Mouse (Mus musculus): ENCODE measurements around the gene Lcn4.
A peak's percentile ranks its signal among the peaks of the same experiment; 100 is the strongest.
"Not testable (repeated sequence)": the region's sequence is repeated elsewhere in the genome, so short reads cannot be mapped to it uniquely, and the experiment has no call there.

Gene Lcn4

GRCm38 (mm10) chr2:26671182-26671581 lies at the start of gene Lcn4:
TSS of gene Lcn4 (minus strand) at chr2:26671282.
- DNase-seq (ENCODE audit: low spot score), result no peak

DNA sequence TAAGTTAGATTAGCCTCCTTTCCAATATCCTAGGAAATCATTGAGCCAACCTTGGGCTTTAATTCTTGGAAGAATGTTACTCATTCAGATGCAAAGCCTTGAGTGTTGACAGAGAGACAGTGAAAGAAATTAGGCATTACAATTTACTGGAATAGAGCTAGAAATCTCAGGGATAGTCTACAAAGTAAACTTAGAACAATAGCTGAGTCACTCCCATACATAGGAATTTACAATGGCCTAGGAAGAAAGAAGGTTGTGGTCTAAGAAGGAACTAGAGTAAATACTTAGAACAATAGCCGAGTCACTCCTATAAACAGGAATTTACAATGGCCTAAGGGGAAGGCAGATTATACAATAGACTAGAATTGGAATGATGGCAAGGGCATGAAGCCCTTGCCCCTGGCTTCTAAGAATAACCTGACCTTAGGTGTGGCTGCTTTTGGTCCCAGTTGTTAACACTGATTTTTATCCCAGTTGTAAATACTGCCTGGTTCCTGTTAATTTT lies 15.1 kb upstream of the Lcn4 start:
- DNase-seq (ENCODE audit: low spot score), result no peak

DNA sequence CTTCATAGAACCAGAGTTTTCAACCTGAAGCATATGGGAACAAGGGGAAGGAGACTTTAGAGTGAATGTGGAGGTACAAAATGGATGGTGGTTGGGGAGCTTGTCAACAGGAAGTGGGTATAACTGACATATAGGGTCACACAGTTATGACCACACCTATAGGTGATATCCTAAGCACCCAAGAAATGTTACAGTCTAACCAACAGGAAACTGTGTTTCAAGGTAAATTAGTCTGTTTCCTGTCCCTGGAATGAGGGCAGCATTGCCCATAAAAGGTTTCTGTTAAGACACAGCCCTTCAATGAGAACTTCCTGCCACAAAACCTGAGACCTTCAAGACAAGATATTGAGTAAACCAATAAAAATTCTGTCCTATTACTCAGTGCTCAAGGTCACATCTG lies 2.3 kb downstream of the Lcn4 start:
- DNase-seq (ENCODE audit: low spot score), result no peak

DNA sequence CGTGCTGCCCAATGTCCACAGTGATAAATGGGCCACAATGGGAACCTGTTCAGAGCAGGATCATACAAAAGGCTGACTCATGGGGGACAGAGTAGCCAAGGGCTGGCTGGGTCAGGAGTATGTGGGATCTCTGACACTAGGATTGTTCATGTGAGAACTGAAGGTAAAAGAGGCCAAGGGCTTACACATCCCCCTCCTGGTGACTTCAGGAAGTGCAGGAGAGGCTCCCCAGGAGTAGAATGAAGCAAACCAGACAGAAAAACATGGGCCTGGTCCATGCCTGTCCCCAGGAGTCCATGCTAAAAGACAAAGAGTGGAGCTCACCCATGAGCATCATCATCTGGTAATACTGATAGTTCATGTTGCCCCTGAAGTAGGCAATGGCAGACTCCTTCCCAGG lies 7.5 kb downstream of the Lcn4 start:
- DNase-seq (ENCODE audit: low spot score), result not testable (repeated sequence)

DNA sequence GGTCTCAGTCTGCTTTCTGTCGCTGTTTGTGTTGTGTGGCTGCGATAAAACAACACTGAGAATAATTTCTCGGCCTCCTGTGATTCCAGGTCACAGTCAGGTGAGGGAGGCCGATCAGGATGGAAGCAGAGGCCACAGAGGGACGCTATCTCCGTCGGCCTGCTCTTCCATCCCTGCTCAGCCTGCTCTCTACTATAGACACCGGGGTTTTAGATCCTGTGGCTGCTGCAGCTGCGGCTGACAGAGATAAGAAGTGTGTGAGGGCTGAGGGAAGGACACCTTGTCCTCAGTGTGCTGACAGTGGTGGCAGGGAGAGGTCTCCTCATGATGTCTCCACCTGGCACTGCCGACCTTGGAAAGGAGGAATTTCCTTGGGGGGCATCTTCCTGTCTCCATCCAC lies 8.0 kb downstream of the Lcn4 start:
- DNase-seq (ENCODE audit: low spot score), result no peak

- DNase-seq (ENCODE audit: low spot score), result no peak
These were observed 8.6 kb downstream of the Lcn4 start for GRCm38 (mm10) chr2:26662509-26662882.

DNA sequence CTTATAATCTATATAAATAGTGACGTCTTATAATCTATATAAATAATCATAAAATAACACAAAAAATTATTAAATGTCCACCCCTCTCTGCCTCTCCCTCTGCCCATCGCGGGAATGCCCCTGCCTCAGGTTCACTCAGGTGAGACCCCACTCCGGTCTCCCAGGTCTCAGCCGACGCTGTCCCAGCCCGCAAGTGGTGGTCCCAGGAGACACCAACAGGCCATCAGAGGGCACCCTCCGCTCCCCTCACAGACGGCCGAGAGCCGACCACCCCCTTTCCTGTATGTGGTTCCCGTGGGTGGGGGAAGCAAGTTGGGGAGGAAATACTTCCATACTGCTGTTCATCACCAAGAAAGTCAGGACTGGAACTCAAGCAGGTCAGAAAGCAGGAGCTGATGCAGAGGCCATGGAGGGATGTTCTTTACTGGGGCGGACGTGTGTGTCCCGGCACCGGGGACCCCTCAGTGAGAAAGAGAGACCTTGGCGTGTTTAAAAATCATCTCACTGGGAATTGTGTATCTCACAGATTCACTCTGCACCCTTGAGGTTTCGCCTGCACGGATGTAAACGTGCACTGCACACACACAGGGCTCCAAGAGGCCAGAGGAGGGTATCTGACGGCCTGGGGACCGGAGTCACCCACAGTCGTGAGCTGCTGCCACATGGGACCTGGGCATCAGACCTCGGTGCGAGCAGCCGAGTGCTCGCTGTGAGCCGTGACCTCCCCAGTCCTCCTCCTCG lies 9.1 kb downstream of the Lcn4 start:
- DNase-seq (ENCODE audit: low spot score), result no peak

DNA sequence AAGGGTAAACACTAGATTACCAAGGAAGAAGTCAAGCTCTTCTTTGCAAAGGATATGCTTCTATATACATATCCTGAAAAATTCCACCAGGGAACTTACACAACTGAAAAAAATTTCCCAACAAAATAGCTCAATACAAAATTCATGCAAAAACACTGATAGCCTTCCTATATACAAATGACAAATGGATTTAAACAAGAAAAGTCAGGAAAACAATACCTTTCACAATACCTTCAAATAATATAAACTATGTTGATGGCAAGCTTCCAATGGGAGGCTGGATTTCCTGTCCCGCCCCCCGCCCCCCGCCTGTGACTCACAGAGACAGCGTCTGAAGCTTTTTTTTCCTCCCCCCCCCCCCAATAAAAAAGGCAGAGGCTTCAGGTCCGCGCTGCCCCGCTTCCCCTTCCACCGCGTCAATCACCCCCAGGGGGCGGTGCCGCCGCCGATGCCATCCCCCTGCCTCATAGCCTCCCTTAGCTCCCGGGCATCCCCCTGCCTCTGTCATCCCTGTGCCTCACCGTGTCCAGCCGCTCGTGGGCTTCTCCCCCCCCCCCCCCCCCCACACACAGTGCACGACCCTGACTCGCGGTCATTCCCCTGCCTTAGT lies 9.8 kb downstream of the Lcn4 start:
- no peak for DNase-seq (ENCODE audit: low spot score)

- no peak for DNase-seq (ENCODE audit: low spot score)
These were observed 13.7 kb downstream of the Lcn4 start for GRCm38 (mm10) chr2:26657426-26657825.

DNA sequence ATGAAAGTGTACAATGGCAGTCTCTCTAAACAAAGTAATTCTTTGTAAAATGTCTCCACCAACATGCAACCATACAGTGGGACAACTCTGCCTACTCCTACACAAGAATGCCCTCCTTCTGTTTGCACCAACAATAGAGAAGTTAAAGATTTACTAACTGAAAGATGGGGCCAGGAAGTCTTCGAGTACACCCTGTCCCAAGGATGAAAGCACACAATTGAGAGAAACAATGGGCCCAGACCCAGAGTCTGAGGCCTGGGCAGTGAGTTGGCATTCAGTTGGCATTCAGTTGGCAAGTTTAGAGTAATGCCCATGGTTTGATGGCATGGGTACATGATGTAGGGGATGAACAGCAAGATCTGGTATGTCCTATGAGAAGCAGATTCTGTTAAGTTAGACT lies 16.4 kb downstream of the Lcn4 start:
- no peak for DNase-seq (ENCODE audit: low spot score)

DNA sequence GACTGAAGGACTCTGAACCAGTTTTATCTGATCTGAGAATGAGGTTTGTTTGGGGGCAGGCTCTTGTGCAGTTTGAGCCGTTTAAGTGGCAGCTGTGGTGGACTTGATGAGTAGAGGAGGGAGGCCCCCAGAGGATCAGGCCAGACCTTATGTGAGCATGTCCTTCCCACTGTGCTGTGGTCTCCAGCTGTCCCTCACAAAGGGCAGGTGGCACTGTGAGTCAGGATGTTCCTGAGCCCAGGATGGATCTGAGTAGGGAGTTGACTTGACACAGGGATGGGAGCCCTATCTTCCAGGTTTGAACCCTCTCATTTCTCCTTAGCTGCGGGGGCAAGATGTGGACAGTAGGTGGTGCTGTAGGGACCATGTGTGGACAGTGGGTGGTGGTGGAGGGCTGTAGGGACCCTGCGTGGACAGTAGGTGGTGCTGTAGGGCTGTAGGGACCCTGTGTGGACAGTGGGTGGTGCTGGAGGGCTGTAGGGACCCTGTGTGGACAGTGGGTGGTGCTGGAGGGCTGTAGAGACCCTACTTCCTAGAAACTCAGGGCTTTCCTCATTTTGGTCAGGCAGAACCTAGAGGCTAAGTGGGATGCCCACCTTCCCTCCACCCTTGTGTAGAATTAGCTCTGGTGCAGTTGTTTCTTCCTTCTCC lies 24.3 kb downstream of the Lcn4 start:
- DNase-seq (ENCODE audit: low spot score), result no peak

DNA sequence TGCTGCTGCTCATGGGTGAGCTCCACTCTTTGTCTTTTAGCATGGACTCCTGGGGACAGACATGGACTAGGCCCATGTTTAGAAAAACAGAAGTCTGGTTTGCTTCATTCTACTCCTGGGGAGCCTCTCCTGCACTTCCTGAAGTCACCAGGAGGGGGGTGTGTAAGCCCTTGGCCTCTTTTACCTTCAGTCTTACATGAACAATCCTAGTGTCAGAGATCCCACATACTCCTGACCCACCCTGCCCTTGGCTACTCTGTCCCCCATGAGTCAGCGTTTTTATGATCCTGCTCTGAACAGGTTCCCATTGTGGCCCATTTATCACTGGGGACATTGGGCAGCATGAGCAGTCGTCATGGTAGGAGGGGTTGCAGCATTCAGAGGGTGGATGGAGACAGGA lies 27.1 kb downstream of the Lcn4 start:
- DNase-seq (ENCODE audit: low spot score), result no peak

DNA sequence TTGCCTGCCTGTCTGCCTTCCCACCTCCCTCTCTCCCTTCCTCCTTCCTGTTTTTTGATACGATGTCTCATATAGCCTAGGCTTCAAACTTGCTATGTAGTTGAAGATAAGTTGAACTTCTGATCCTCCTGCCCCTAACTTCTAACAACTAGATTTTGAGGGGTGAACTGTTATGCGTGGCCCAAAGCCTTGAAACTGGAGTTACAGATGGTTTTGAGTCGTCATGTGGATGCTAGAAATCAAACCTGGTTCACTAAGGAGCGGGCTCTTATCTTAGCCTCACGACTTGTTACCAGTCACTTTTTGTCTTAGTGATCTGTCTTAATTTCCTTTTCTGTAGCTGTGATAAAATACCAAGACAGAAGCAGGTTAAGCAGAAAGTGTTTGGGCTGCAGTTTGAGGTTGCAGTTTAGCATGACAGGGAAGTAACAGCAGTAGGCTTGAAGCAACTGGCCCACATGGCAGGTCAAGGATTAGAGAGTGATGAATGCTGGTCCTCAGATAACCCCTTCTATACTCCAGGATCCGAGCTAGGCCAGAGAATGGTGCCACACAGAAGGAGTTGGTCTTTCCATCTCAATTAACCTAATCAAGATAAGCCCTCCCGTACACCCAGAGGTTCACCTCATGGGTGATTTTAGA lies 30.0 kb downstream of the Lcn4 start:
- no peak for DNase-seq (ENCODE audit: low spot score)

GRCm38 (mm10) chr2:26639838-26640830 lies 30.9 kb downstream of the Lcn4 start:
- peak; percentile 99 for DNase-seq (ENCODE audit: low spot score)

GRCm38 (mm10) chr2:26639083-26639482 lies 32.0 kb downstream of the Lcn4 start:
- DNase-seq (ENCODE audit: low spot score), result no peak

- DNase-seq (ENCODE audit: low spot score), result no peak
These were observed 32.5 kb downstream of the Lcn4 start for GRCm38 (mm10) chr2:26638572-26638971.

GRCm38 (mm10) chr2:26638039-26638438 lies 33.0 kb downstream of the Lcn4 start:
- DNase-seq (ENCODE audit: low spot score), result no peak

DNA sequence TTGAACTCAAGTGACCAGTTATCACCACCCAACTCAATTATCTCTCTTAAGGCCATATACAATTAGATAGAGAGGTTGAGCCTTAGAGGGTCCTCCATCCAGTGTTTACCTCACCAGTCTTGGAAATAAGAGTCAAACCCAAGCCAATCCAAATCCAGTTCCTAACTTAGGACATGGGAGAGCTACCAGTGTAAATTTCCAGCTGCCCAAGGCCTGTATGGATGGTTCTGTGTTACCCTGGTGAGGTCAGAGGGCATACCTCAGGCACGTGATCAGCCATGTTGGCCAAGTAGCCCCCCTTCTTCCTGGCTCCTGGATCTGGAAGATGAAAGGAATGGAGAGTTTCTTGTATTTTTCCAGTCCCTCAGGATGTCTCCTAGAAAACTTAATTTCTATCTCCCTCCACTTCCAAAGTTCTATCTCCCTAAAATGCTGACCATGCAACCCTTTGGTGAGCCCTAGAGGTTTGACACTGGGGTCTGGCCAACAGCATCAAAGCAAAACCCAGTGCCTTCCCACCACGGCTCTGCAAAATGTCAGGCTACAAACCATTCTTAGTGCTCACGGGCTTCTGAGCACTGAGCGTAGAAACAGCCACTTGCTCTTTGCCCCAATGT lies 33.7 kb downstream of the Lcn4 start:
- no peak for DNase-seq (ENCODE audit: low spot score)

DNA sequence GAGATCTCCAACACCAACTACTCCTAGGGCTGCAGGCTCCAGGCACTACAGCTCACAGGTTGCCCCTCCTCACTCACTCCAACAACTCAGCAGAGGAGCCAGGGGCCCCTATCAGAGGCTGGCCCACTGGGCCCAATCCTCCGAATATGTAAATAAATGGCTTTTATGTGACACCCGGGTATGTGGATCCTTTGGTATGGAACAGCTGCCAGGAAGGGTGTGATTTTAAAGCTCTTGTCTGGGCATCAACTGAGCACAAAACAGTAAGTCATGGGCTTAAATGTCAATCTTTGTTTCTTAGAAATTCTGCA lies 34.8 kb downstream of the Lcn4 start:
- DNase-seq (ENCODE audit: low spot score), result no peak

- DNase-seq (ENCODE audit: low spot score), result no peak
These were observed 35.4 kb downstream of the Lcn4 start for GRCm38 (mm10) chr2:26635489-26636324.

Data from ovary, postnatal 10 days (tissue).